ENCODE assay signal across 8 mouse cellular contexts in the genomic region with DNA sequence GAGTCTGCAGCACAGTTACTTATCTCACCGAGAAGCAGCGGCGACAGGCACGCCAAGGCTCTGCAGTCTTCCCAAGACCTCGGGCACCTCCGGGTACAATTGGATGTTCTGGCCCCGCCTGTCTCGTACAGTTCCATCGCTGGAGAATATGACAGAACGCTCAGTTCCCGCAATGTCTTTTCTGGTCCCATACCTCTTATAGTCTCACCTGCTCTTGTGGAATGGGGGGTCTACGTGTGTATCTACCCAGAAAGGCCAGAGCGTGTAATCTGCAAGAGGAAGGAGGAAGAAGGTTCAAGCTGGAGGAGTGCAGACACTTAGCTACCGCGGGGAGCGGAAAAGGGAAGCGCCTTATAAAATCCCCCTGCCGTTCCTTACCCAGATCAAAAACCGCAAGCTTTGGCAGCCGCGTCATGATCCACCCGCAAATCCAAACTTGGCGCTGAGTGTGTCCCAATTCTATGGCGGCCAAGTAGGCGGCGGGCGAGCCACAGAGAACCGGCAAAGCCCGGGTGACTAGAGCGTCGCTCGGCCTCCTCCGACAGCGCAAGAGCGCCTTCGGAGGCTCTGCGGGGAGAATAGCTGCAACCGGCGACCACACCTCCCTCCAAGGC. TPM values are rescaled to one million over a fixed set of nuclear protein-coding genes. Genes with fewer than 3 reads are reported as not detected.
DNase-seq lines count a peak whose midpoint lies in the region; ATAC-seq lines count a peak whose summit lies in the region.

A gene (minus strand): TSS at position 549 of the 614 bp plus-strand sequence.

- peak within 1 kb of the TSS; percentile 68 for H3K27ac ChIP-seq in forebrain, embryonic 12.5 days
- H3K27ac ChIP-seq in heart, embryonic 16.5 days (ENCODE audit: low read length) = peak within 1 kb of the TSS; percentile 73
- H3K27ac ChIP-seq in liver, embryonic 15.5 days (replicated peaks) = peak within 1 kb of the TSS; percentile 78
- no peak within 1 kb of the TSS for H3K27ac ChIP-seq in neural tube, embryonic 11.5 days (ENCODE audit: low read depth, low read length)
- H3K27ac ChIP-seq in stomach, embryonic 16.5 days (ENCODE audit: low read length) = peak within 1 kb of the TSS; percentile 50

- H3K4me3 ChIP-seq in forebrain, embryonic 12.5 days (replicated peaks) = peak within 1 kb of the TSS; percentile 69
- H3K4me3 ChIP-seq in heart, embryonic 16.5 days (ENCODE audit: low read length) = peak within 1 kb of the TSS; percentile 64
- peak within 1 kb of the TSS; percentile 77 for H3K4me3 ChIP-seq in liver, embryonic 15.5 days (replicated peaks)
- H3K4me3 ChIP-seq in neural tube, embryonic 11.5 days (ENCODE audit: low read depth, low read length) = peak within 1 kb of the TSS; percentile 60
- peak within 1 kb of the TSS; percentile 72 for H3K4me3 ChIP-seq in stomach, embryonic 16.5 days (replicated peaks; ENCODE audit: low read length)

- DNase-seq in ES-CJ7 (ENCODE audit: low read depth, low spot score) = peak; percentile 88
- DNase-seq in c-Kit-positive CD71-positive TER-119-positive erythroid progenitor cells, embryonic 14.5 days (ENCODE audit: low spot score) = peak; percentile 81
- DNase-seq in kidney, postnatal 36 days = peak; percentile 78 to 88
- peak; percentile 88 for DNase-seq in neural tube, embryonic 11.5 days (ENCODE audit: low spot score)

- H3K9me3 ChIP-seq in forebrain, embryonic 12.5 days = no peaks in the 10 kb centered on the region
- no peaks in the 10 kb centered on the region for H3K9me3 ChIP-seq in heart, embryonic 16.5 days (replicated peaks; ENCODE audit: control insufficient read depth, low read length)
- no peaks in the 10 kb centered on the region for H3K9me3 ChIP-seq in liver, embryonic 15.5 days (replicated peaks)
- H3K9me3 ChIP-seq in neural tube, embryonic 11.5 days (ENCODE audit: control insufficient read depth, low read length) = no peaks in the 10 kb centered on the region
- H3K9me3 ChIP-seq in stomach, embryonic 16.5 days (replicated peaks; ENCODE audit: control insufficient read depth, low read length) = no peaks in the 10 kb centered on the region

- peaks cover 33% of the 10 kb centered on the region for H3K36me3 ChIP-seq in forebrain, embryonic 12.5 days (replicated peaks)
- H3K36me3 ChIP-seq in heart, embryonic 16.5 days (ENCODE audit: control insufficient read depth, insufficient read depth) = peaks cover 28% of the 10 kb centered on the region
- peaks cover 44% of the 10 kb centered on the region for H3K36me3 ChIP-seq in liver, embryonic 15.5 days (replicated peaks)
- peaks cover 6% of the 10 kb centered on the region for H3K36me3 ChIP-seq in neural tube, embryonic 11.5 days (ENCODE audit: control insufficient read depth, insufficient read depth, low read length)
- peaks cover 5% of the 10 kb centered on the region for H3K36me3 ChIP-seq in stomach, embryonic 16.5 days (ENCODE audit: control insufficient read depth, insufficient read depth, low read length)

- H3K4me1 ChIP-seq in forebrain, embryonic 12.5 days = peaks cover 13% of the 10 kb centered on the region
- H3K4me1 ChIP-seq in heart, embryonic 16.5 days (ENCODE audit: control insufficient read depth, insufficient read depth, low read length) = peaks cover 27% of the 10 kb centered on the region
- peaks cover 26% of the 10 kb centered on the region for H3K4me1 ChIP-seq in liver, embryonic 15.5 days (replicated peaks)
- H3K4me1 ChIP-seq in neural tube, embryonic 11.5 days (ENCODE audit: control insufficient read depth, insufficient read depth, low read length) = no peaks in the 10 kb centered on the region
- H3K4me1 ChIP-seq in stomach, embryonic 16.5 days (ENCODE audit: control insufficient read depth, insufficient read depth, low read length) = peaks cover 7% of the 10 kb centered on the region; the same call in 1 of the 2 replicates

- peak within 1 kb of the TSS; percentile 58 for H3K4me2 ChIP-seq in forebrain, embryonic 12.5 days
- peak within 1 kb of the TSS; percentile 77 for H3K4me2 ChIP-seq in heart, embryonic 16.5 days (ENCODE audit: low read depth, low read length)
- H3K4me2 ChIP-seq in liver, embryonic 15.5 days = peak within 1 kb of the TSS; percentile 74
- peak within 1 kb of the TSS; percentile 37 for H3K4me2 ChIP-seq in neural tube, embryonic 11.5 days (ENCODE audit: low read depth)
- peak within 1 kb of the TSS; percentile 51 for H3K4me2 ChIP-seq in stomach, embryonic 16.5 days (ENCODE audit: low read depth, low read length)

- no peaks in the 10 kb centered on the region for H3K27me3 ChIP-seq in forebrain, embryonic 12.5 days
- no peaks in the 10 kb centered on the region for H3K27me3 ChIP-seq in heart, embryonic 16.5 days (ENCODE audit: control insufficient read depth, insufficient read depth, low read length)
- no peaks in the 10 kb centered on the region for H3K27me3 ChIP-seq in liver, embryonic 15.5 days
- no peaks in the 10 kb centered on the region for H3K27me3 ChIP-seq in neural tube, embryonic 11.5 days (ENCODE audit: control insufficient read depth, insufficient read depth, low read length)
- no peaks in the 10 kb centered on the region for H3K27me3 ChIP-seq in stomach, embryonic 16.5 days (ENCODE audit: control insufficient read depth, insufficient read depth, low read length)

- WGBS in forebrain, embryonic 12.5 days = under 1% methylated on average over 39 of the region's 39 CpGs
- WGBS in heart, embryonic 16.5 days = under 1% methylated on average over 39 of the region's 39 CpGs
- under 1% methylated on average over 39 of the region's 39 CpGs for WGBS in liver, embryonic 15.5 days (ENCODE audit: insufficient replicate concordance)
- under 1% methylated on average over 39 of the region's 39 CpGs for WGBS in neural tube, embryonic 11.5 days
- WGBS in stomach, embryonic 16.5 days = 0% methylated on average over 39 of the region's 39 CpGs

- ATAC-seq in forebrain, embryonic 12.5 days (ENCODE audit: low FRiP score) = peak; percentile 91
- ATAC-seq in heart, embryonic 16.5 days (replicated peaks; ENCODE audit: extremely low read depth, insufficient read depth, low FRiP score) = peak; percentile 88
- peak; percentile 94 for ATAC-seq in liver, embryonic 15.5 days (ENCODE audit: insufficient read depth)
- peak; percentile 88 for ATAC-seq in neural tube, embryonic 11.5 days (ENCODE audit: insufficient read depth, low FRiP score, low TSS enrichment)
- ATAC-seq in stomach, embryonic 16.5 days (ENCODE audit: insufficient read depth, low FRiP score) = peak; percentile 94

- peak within 1 kb of the TSS; percentile 72 for H3K9ac ChIP-seq in forebrain, embryonic 12.5 days
- peak within 1 kb of the TSS; percentile 86 for H3K9ac ChIP-seq in heart, embryonic 16.5 days (ENCODE audit: low read length)
- H3K9ac ChIP-seq in liver, embryonic 15.5 days = peak within 1 kb of the TSS; percentile 72
- H3K9ac ChIP-seq in neural tube, embryonic 11.5 days (ENCODE audit: low read length) = peak within 1 kb of the TSS; percentile 68
- H3K9ac ChIP-seq in stomach, embryonic 16.5 days (ENCODE audit: low read length) = peak within 1 kb of the TSS; percentile 87

RNA-seq across cellular contexts. Expression of the gene that starts here (rescaled TPM):
- 60.5 and 64.5 TPM in 2 replicates for polyA plus RNA-seq in forebrain, embryonic 12.5 days (2016; fragmentation: Nextera tagmentation; extraction: Ambion mirVana)
- polyA plus RNA-seq in heart, embryonic 16.5 days (2015; fragmentation: Nextera tagmentation; extraction: Ambion mirVana) = 93.7 and 96.5 TPM in 2 replicates
- 18.4 and 18.5 TPM in 2 replicates for polyA plus RNA-seq in liver, embryonic 15.5 days (2015; fragmentation: Nextera tagmentation; extraction: Ambion mirVana)
- 65.5 and 65.7 TPM in 2 replicates for polyA plus RNA-seq in neural tube, embryonic 11.5 days (2014; fragmentation: Nextera tagmentation; extraction: Ambion mirVana)
- 54.4 and 55.8 TPM in 2 replicates for polyA plus RNA-seq in stomach, embryonic 16.5 days (2015; fragmentation: Nextera tagmentation; extraction: Ambion mirVana)
